Mouse (Mus musculus) neural tube, embryonic 15.5 days (tissue): ENCODE measurements around the gene Srsf7. TPM values are rescaled to one million over a fixed set of nuclear protein-coding genes. Genes with fewer than 3 reads are reported as not detected.

Experiments used
- ATAC-seq: fragments of 200-750 bp; cut with Nextera tagmentation; 2 replicates; pipeline ENCODE4 v1.8.0; 2017; ENCODE audit warnings: mild to moderate bottlenecking, moderate TSS enrichment, moderate library complexity; ENCODE audit not compliant: low FRiP score
- H3K27ac ChIP-seq: fragments of 300-500 bp; sonication (generic); replicated peaks from 2 replicates; pipeline ENCODE4 v1.5.1; 2015; ENCODE audit warnings: mild to moderate bottlenecking, inconsistent platforms
- H3K27me3 ChIP-seq: fragments of 300-500 bp; sonication (generic); replicated peaks from 2 replicates; pipeline ENCODE4 v1.6.1; 2015; ENCODE audit warnings: inconsistent platforms
- H3K36me3 ChIP-seq: fragments of 300-500 bp; sonication (generic); 2 replicates; pipeline ENCODE4 v1.6.1; 2015; ENCODE audit warnings: inconsistent platforms
- H3K4me1 ChIP-seq: fragments of 300-500 bp; sonication (generic); 2 replicates; pipeline ENCODE4 v1.6.1; 2015; ENCODE audit warnings: inconsistent platforms
- H3K4me2 ChIP-seq: fragments of 300-500 bp; sonication (generic); 2 replicates; pipeline ENCODE4 v1.6.1; 2015; ENCODE audit warnings: inconsistent platforms, mild to moderate bottlenecking, moderate library complexity
- H3K4me3 ChIP-seq: fragments of 300-500 bp; sonication (generic); replicated peaks from 2 replicates; pipeline ENCODE4 v1.5.1; 2015; ENCODE audit warnings: mild to moderate bottlenecking, inconsistent platforms
- H3K9ac ChIP-seq: fragments of 300-500 bp; sonication (generic); replicated peaks from 2 replicates; pipeline ENCODE4 v1.6.1; 2015; ENCODE audit warnings: mild to moderate bottlenecking, inconsistent platforms
- H3K9me3 ChIP-seq: fragments of 300-500 bp; sonication (generic); replicated peaks from 2 replicates; pipeline ENCODE4 v1.6.1; 2016; ENCODE audit warnings: inconsistent platforms
- WGBS: fragments of 180-500 bp; shearing (Covaris S2); methylation state at CpG from one replicate; pipeline ENCODE4 v1.1.7; 2015; ENCODE audit warnings: mixed read lengths; 5-methylcytosine and 5-hydroxymethylcytosine counted together
- polyA plus RNA-seq: library from polyadenylated mRNA; unstranded; fragments of >200 nt; fragmentation: Nextera tagmentation; extraction: Ambion mirVana; gene quantifications from 2 replicates; pipeline ENCODE4 v1.2.1, GENCODE M21; 2015

Srsf7 gene
- polyA plus RNA-seq, 1 experiment from 2014 or later, result 356 TPM

- no peak overlapping the region for H3K4me2 ChIP-seq
- no peaks in the 10 kb centered on the region for H3K27me3 ChIP-seq
- no peak overlapping the region for H3K9ac ChIP-seq
- peaks cover 24% of the 10 kb centered on the region for H3K4me1 ChIP-seq
- H3K36me3 ChIP-seq, result no peaks in the 10 kb centered on the region
- WGBS, result 92% methylated on average over 6 of the region's 6 CpGs
- no peaks in the 10 kb centered on the region for H3K9me3 ChIP-seq
- no peak for ATAC-seq
- H3K27ac ChIP-seq, result no peak overlapping the region
- H3K4me3 ChIP-seq, result no peak overlapping the region
Measured at GRCm38 (mm10) chr17:80169792-80170191, 37.3 kb downstream of the Srsf7 start.

GRCm38 (mm10) chr17:80168425-80169182 is 38.5 kb downstream of the Srsf7 start:
- Histone ChIP-seq H3K4me1 (peaks cover 24% of the 10 kb centered on the region), H3K9me3 (no peaks in the 10 kb centered on the region), H3K27me3 (no peaks in the 10 kb centered on the region), H3K27ac (peak overlapping the region; percentile 82), H3K36me3 (no peaks in the 10 kb centered on the region), H3K4me2 (peak overlapping the region; percentile 55), H3K4me3 (peak overlapping the region; percentile 19), H3K9ac (0 out of 2 replicates have a peak overlapping the region, but pooled peaks have one; percentile 5)
- WGBS, result 17% methylated on average over 16 of the region's 16 CpGs
- peak; percentile 82 for ATAC-seq

GRCm38 (mm10) chr17:80167851-80168251 is 39.3 kb downstream of the Srsf7 start:
- Histone ChIP-seq H3K9ac (no peak overlapping the region), H3K4me2 (peak overlapping the region; percentile 55), H3K4me1 (peaks cover 24% of the 10 kb centered on the region), H3K36me3 (no peaks in the 10 kb centered on the region), H3K27me3 (no peaks in the 10 kb centered on the region), H3K4me3 (no peak overlapping the region), H3K9me3 (no peaks in the 10 kb centered on the region), H3K27ac (peak overlapping the region; percentile 82)
- 49% methylated on average over 7 of the region's 7 CpGs for WGBS
- ATAC-seq, result peak; percentile 45; the same call in 1 of the 2 replicates

GRCm38 (mm10) chr17:80167436-80167835 is 39.7 kb downstream of the Srsf7 start:
- Histone ChIP-seq H3K27me3 (no peaks in the 10 kb centered on the region), H3K36me3 (no peaks in the 10 kb centered on the region), H3K4me1 (peaks cover 24% of the 10 kb centered on the region), H3K4me3 (no peak overlapping the region), H3K9me3 (no peaks in the 10 kb centered on the region), H3K9ac (no peak overlapping the region), H3K4me2 (no peak overlapping the region), H3K27ac (peak overlapping the region; percentile 82; the same call in 1 of the 2 replicates)
- WGBS, result 69% methylated on average over 4 of the region's 4 CpGs
- ATAC-seq, result no peak

GRCm38 (mm10) chr17:80166346-80166745 is 40.8 kb downstream of the Srsf7 start:
- Histone ChIP-seq H3K9ac (no peak overlapping the region), H3K4me3 (no peak overlapping the region), H3K27me3 (no peaks in the 10 kb centered on the region), H3K4me2 (no peak overlapping the region), H3K36me3 (no peaks in the 10 kb centered on the region), H3K4me1 (peaks cover 24% of the 10 kb centered on the region), H3K9me3 (no peaks in the 10 kb centered on the region), H3K27ac (no peak overlapping the region)
- WGBS, result 67% methylated on average over 6 of the region's 6 CpGs
- no peak for ATAC-seq

- no peak for ATAC-seq
- Histone ChIP-seq H3K27me3 (no peaks in the 10 kb centered on the region), H3K4me1 (peaks cover 24% of the 10 kb centered on the region), H3K4me2 (no peak overlapping the region), H3K27ac (0 out of 2 replicates have a peak overlapping the region, but pooled peaks have one; percentile 28), H3K9me3 (no peaks in the 10 kb centered on the region), H3K9ac (no peak overlapping the region), H3K4me3 (no peak overlapping the region), H3K36me3 (no peaks in the 10 kb centered on the region)
- WGBS, result 71% methylated on average over 6 of the region's 6 CpGs
Measured at GRCm38 (mm10) chr17:80165741-80166140, 41.4 kb downstream of the Srsf7 start.

- Histone ChIP-seq H3K4me2 (no peak overlapping the region), H3K36me3 (no peaks in the 10 kb centered on the region), H3K4me3 (no peak overlapping the region), H3K9ac (no peak overlapping the region), H3K27ac (no peak overlapping the region), H3K9me3 (no peaks in the 10 kb centered on the region), H3K4me1 (peaks cover 21% of the 10 kb centered on the region), H3K27me3 (no peaks in the 10 kb centered on the region)
- ATAC-seq, result no peak
- 88% methylated on average over 8 of the region's 8 CpGs for WGBS
Measured at GRCm38 (mm10) chr17:80163991-80164390, 43.1 kb downstream of the Srsf7 start.

GRCm38 (mm10) chr17:80160454-80160853 is 46.7 kb downstream of the Srsf7 start:
- WGBS, result 50% methylated on average over 5 of the region's 5 CpGs
- Histone ChIP-seq H3K27me3 (no peaks in the 10 kb centered on the region), H3K27ac (no peak overlapping the region), H3K9ac (no peak overlapping the region), H3K36me3 (no peaks in the 10 kb centered on the region), H3K4me1 (no peaks in the 10 kb centered on the region), H3K4me2 (no peak overlapping the region), H3K4me3 (no peak overlapping the region), H3K9me3 (no peaks in the 10 kb centered on the region)
- no peak for ATAC-seq

GRCm38 (mm10) chr17:80157489-80157888 is 49.6 kb downstream of the Srsf7 start:
- no peak for ATAC-seq

GRCm38 (mm10) chr17:80156905-80157304 is 50.2 kb downstream of the Srsf7 start:
- no peak overlapping the region for H3K27ac ChIP-seq
- no peaks in the 10 kb centered on the region for H3K9me3 ChIP-seq
- no peak for ATAC-seq
- no peak overlapping the region for H3K9ac ChIP-seq
- H3K4me3 ChIP-seq, result no peak overlapping the region
- no peaks in the 10 kb centered on the region for H3K36me3 ChIP-seq
- 90% methylated on average over 8 of the region's 8 CpGs for WGBS
- no peak overlapping the region for H3K4me2 ChIP-seq
- no peaks in the 10 kb centered on the region for H3K27me3 ChIP-seq
- no peaks in the 10 kb centered on the region for H3K4me1 ChIP-seq

More at GRCm38 (mm10) chr17:80157489-80157888, 49.6 kb downstream of the Srsf7 start:
- no peak overlapping the region for H3K4me2 ChIP-seq
- H3K27ac ChIP-seq, result no peak overlapping the region
- 94% methylated on average over 6 of the region's 6 CpGs for WGBS
- H3K9ac ChIP-seq, result no peak overlapping the region
- no peak overlapping the region for H3K4me3 ChIP-seq
- H3K36me3 ChIP-seq, result no peaks in the 10 kb centered on the region
- no peaks in the 10 kb centered on the region for H3K27me3 ChIP-seq
- H3K9me3 ChIP-seq, result no peaks in the 10 kb centered on the region
- H3K4me1 ChIP-seq, result no peaks in the 10 kb centered on the region

GRCm38 (mm10) chr17:80153631-80154030 is 53.5 kb downstream of the Srsf7 start:
- 68% methylated on average over 2 of the region's 2 CpGs for whole genome bisulfite sequencing
- Histone ChIP-seq H3K4me2 (no peak overlapping the region), H3K9ac (no peak overlapping the region), H3K4me3 (no peak overlapping the region), H3K4me1 (peaks cover under 1% of the 10 kb centered on the region; the same call in 1 of the 2 replicates), H3K36me3 (no peaks in the 10 kb centered on the region), H3K27ac (no peak overlapping the region), H3K27me3 (no peaks in the 10 kb centered on the region), H3K9me3 (no peaks in the 10 kb centered on the region)
- no peak for ATAC-seq
